Mouse (Mus musculus) heart, postnatal 0 days (tissue): ENCODE measurements around the gene Olfr1381.
"Not testable (repeated sequence)": the region's sequence is repeated elsewhere in the genome, so short reads cannot be mapped to it uniquely, and the experiment has no call there.

ENCODE experiments used
- CTCF ChIP-seq: IDR thresholded peaks from 2 replicates; pipeline ENCODE4 v1.5.1; 2016; ENCODE audit warnings: antibody characterized with exemption, control low read depth, low read depth
- EP300 ChIP-seq: IDR thresholded peaks from 2 replicates; pipeline ENCODE4 v1.6.1; 2016; ENCODE audit warnings: antibody characterized with exemption, low read depth

- TF ChIP-seq CTCF, EP300: not testable (repeated sequence)
Observed at GRCm38 (mm10) chr11:49543149-49543548, at the start of gene Olfr1381.
